Mouse (Mus musculus) macrophage (primary cell): Measurements from ENCODE around the gene Tas2r131. TPM values are rescaled to one million over a fixed set of nuclear protein-coding genes. Genes with fewer than 3 reads are reported as not detected.
"Not testable (repeated sequence)": the region's sequence is repeated elsewhere in the genome, so short reads cannot be mapped to it uniquely, and the experiment has no call there.

Source experiments
- H3K27ac ChIP-seq: fragments of 350-480 bp; formaldehyde crosslinking; 2 replicates; pipeline ENCODE4 v1.9.0; 2021
- H3K36me3 ChIP-seq: fragments of 350-480 bp; formaldehyde crosslinking; 2 replicates; pipeline ENCODE4 v1.9.0; 2021; ENCODE audit errors: inconsistent target
- H3K4me3 ChIP-seq: fragments of 350-480 bp; formaldehyde crosslinking; 2 replicates; pipeline ENCODE4 v1.9.0; 2021; ENCODE audit errors: inconsistent target
- H3K79me2 ChIP-seq: fragments of 350-480 bp; formaldehyde crosslinking; 2 replicates; pipeline ENCODE4 v1.9.0; 2021; ENCODE audit errors: inconsistent target
- WGBS: methylation state at CpG from one replicate; pipeline ENCODE4 v1.1.7; 2026; ENCODE audit warnings: inconsistent platforms; ENCODE audit not compliant: missing documents; 5-methylcytosine and 5-hydroxymethylcytosine counted together
- polyA plus RNA-seq: library from polyadenylated mRNA; stranded (reverse); fragments of 250-400 nt; gene quantifications from 3 replicates; pipeline ENCODE4 v1.2.4, GENCODE M21; 2018; ENCODE audit warnings: inconsistent platforms
- total RNA-seq, 78 experiments: library from RNA; depleted of rRNA; stranded (reverse); fragments of 250-400 nt; gene quantifications; 1 replicate in 9 of 78; 2 replicates in 24 of 78; 3 replicates in 43 of 78; 4 replicates in 2 of 78; pipeline ENCODE4 v1.2.4; 2018; ENCODE audit warnings: inconsistent platforms in 56 of 78

Gene Tas2r131
- not detected for total RNA-seq (2018; cell fraction: chromatin; rRNA removed)
- total RNA-seq (2018; cell fraction: cytosol; rRNA removed) = not detected
- not detected for total RNA-seq (2018; cell fraction: nucleus; rRNA removed)
- polyA plus RNA-seq = not detected in 3 replicates

- H3K36me3 ChIP-seq = no peaks in the 10 kb centered on the region
- no peaks in the 10 kb centered on the region for H3K79me2 ChIP-seq
- 50% methylated on average over 1 of the region's 1 CpGs for WGBS
- H3K27ac ChIP-seq = no peak within 1 kb of the TSS
- no peak within 1 kb of the TSS for H3K4me3 ChIP-seq
Measured at GRCm38 (mm10) chr6:132957819-132958218, at the start of gene Tas2r131. Gene Tas2r131, minus strand, starts transcription at chr6:132957919.

GRCm38 (mm10) chr6:132980865-132981264 lies 23.1 kb upstream of the Tas2r131 start, which contains the start of gene Tas2r109:
Gene Tas2r109, minus strand, starts transcription at chr6:132980965.
- Histone ChIP-seq H3K4me3 (no peak within 1 kb of the TSS), H3K79me2 (no peaks in the 10 kb centered on the region), H3K36me3 (no peaks in the 10 kb centered on the region), H3K27ac (no peak within 1 kb of the TSS)
- 65% methylated on average over 2 of the region's 2 CpGs for WGBS

- no peaks in the 10 kb centered on the region for H3K36me3 ChIP-seq
- no peaks in the 10 kb centered on the region for H3K79me2 ChIP-seq
- 73% methylated on average over 2 of the region's 2 CpGs for WGBS
- no peak within 1 kb of the TSS for H3K4me3 ChIP-seq
- no peak within 1 kb of the TSS for H3K27ac ChIP-seq
Measured at GRCm38 (mm10) chr6:132950802-132951201, 6.9 kb downstream of the Tas2r131 start, which contains the start of gene Tas2r129. Gene Tas2r129, plus strand, starts transcription at chr6:132951102.

- not testable (repeated sequence) for H3K4me3 ChIP-seq, H3K27ac ChIP-seq, H3K79me2 ChIP-seq, H3K36me3 ChIP-seq
Measured at GRCm38 (mm10) chr6:132941376-132941775, 16.3 kb downstream of the Tas2r131 start.

GRCm38 (mm10) chr6:132909351-132909750 lies 48.4 kb downstream of the Tas2r131 start, which contains the start of gene Tas2r125:
Gene Tas2r125, plus strand, starts transcription at chr6:132909651.
- Histone ChIP-seq H3K27ac (no peak within 1 kb of the TSS), H3K4me3 (no peak within 1 kb of the TSS), H3K36me3 (no peaks in the 10 kb centered on the region), H3K79me2 (no peaks in the 10 kb centered on the region)
- 77% methylated on average over 3 of the region's 3 CpGs for WGBS

Other genes starting within 250 kb of the Tas2r131 start
- gene Tas2r122, start 246.0 kb downstream of the Tas2r131 start, polyA plus RNA-seq = not detected in 3 replicates
- gene Tas2r115, start 219.9 kb downstream of the Tas2r131 start, polyA plus RNA-seq = not detected in 3 replicates
- not detected in 3 replicates for gene Tas2r124, start 203.2 kb downstream of the Tas2r131 start, polyA plus RNA-seq
- gene Tas2r102, start 195.8 kb downstream of the Tas2r131 start, polyA plus RNA-seq = not detected in 3 replicates
- not detected in 3 replicates for gene Tas2r136, start 179.8 kb downstream of the Tas2r131 start, polyA plus RNA-seq
- not detected in 3 replicates for gene Tas2r117, start 155.1 kb downstream of the Tas2r131 start, polyA plus RNA-seq
- not detected in 3 replicates for gene Tas2r123, start 110.8 kb downstream of the Tas2r131 start, polyA plus RNA-seq
- gene Tas2r116, start 102.5 kb downstream of the Tas2r131 start, polyA plus RNA-seq = not detected in 3 replicates
- gene Tas2r110, start 89.9 kb downstream of the Tas2r131 start, polyA plus RNA-seq = not detected in 3 replicates
- gene Tas2r113, start 64.9 kb downstream of the Tas2r131 start, polyA plus RNA-seq = not detected in 3 replicates
- gene Tas2r125, start 48.3 kb downstream of the Tas2r131 start, polyA plus RNA-seq = not detected in 3 replicates
- not detected in 3 replicates for gene Tas2r129, start 6.8 kb downstream of the Tas2r131 start, polyA plus RNA-seq
- not detected in 3 replicates for gene Tas2r109, start 23.0 kb upstream of the Tas2r131 start, polyA plus RNA-seq
- gene Tas2r103, start 79.2 kb upstream of the Tas2r131 start, polyA plus RNA-seq = not detected in 3 replicates
- gene Tas2r140, start 97.9 kb upstream of the Tas2r131 start, polyA plus RNA-seq = not detected in 3 replicates
- 36.2 to 80.2 TPM (median 38.7 TPM) in 3 replicates for gene Smim10l1, start 147.0 kb upstream of the Tas2r131 start, polyA plus RNA-seq